Mouse (Mus musculus) cerebellum, postnatal 4 days (tissue): ENCODE results near the gene Psmd5.
"Not testable (repeated sequence)": the region's sequence is repeated elsewhere in the genome, so short reads cannot be mapped to it uniquely, and the experiment has no call there.

Experiments used
- DNase-seq, 2 experiments: peaks; one replicate each; pipeline ENCODE4 v3.0.0; 2022; ENCODE audit warnings: low spot score in 2 of 2, mixed read lengths in 1 of 2

Gene Psmd5

GRCm38 (mm10) chr2:34826460-34827231 is 48.1 kb downstream of the Psmd5 start:
- DNase-seq = no peak

- DNase-seq = peak; percentile 81 to 92
Observed at GRCm38 (mm10) chr2:34825827-34826459, 48.8 kb downstream of the Psmd5 start, which contains the start of gene Fbxw2. Gene Fbxw2 (minus strand): TSS chr2:34826311.

GRCm38 (mm10) chr2:34818492-34818891 is 56.3 kb downstream of the Psmd5 start:
- no peak for DNase-seq

GRCm38 (mm10) chr2:34815893-34816292 is 58.9 kb downstream of the Psmd5 start:
- DNase-seq = not testable (repeated sequence)

GRCm38 (mm10) chr2:34812706-34813105 is 62.1 kb downstream of the Psmd5 start:
- DNase-seq = no peak

- no peak for DNase-seq
Observed at GRCm38 (mm10) chr2:34810775-34811174, 64.0 kb downstream of the Psmd5 start.

GRCm38 (mm10) chr2:34809568-34809967 is 65.2 kb downstream of the Psmd5 start:
- DNase-seq = no peak

GRCm38 (mm10) chr2:34808057-34808456 is 66.7 kb downstream of the Psmd5 start:
- no peak for DNase-seq

- DNase-seq = no peak
Observed at GRCm38 (mm10) chr2:34805364-34805950, 69.3 kb downstream of the Psmd5 start.

- DNase-seq = no peak
Observed at GRCm38 (mm10) chr2:34804815-34805214, 70.0 kb downstream of the Psmd5 start.

GRCm38 (mm10) chr2:34804172-34804571 is 70.6 kb downstream of the Psmd5 start:
- DNase-seq = no peak

- no peak for DNase-seq
Observed at GRCm38 (mm10) chr2:34803746-34804145, 71.0 kb downstream of the Psmd5 start.

GRCm38 (mm10) chr2:34802565-34803245 is 72.1 kb downstream of the Psmd5 start:
- peak in 1 of 2 experiments; percentile 22 for DNase-seq

- DNase-seq = peak; percentile 87 to 95
Observed at GRCm38 (mm10) chr2:34801516-34802482, 73.0 kb downstream of the Psmd5 start.

GRCm38 (mm10) chr2:34800371-34800770 is 74.4 kb downstream of the Psmd5 start:
- no peak for DNase-seq
